Mouse (Mus musculus) embryonic facial prominence, embryonic 14.5 days (tissue): ENCODE data around the gene Ntf3. TPM values are rescaled to one million over a fixed set of nuclear protein-coding genes. Genes with fewer than 3 reads are reported as not detected.
A peak's percentile ranks its signal among the peaks of the same experiment; 100 is the strongest.

Source experiments
- ATAC-seq: fragments of 200-750 bp; cut with Nextera tagmentation; 2 replicates; pipeline ENCODE4 v1.8.0; 2017; ENCODE audit warnings: low read depth, moderate number of reproducible peaks, moderate TSS enrichment
- DNase-seq: peaks from one replicate; pipeline ENCODE4 v3.0.0-alpha.2; 2015; ENCODE audit warnings: low spot score
- H3K27ac ChIP-seq: fragments of 300-500 bp; sonication (generic); replicated peaks from 2 replicates; pipeline ENCODE4 v1.5.1; 2014; ENCODE audit warnings: low read depth, mild to moderate bottlenecking, low read length, moderate library complexity
- H3K27me3 ChIP-seq: fragments of 300-500 bp; sonication (generic); replicated peaks from 2 replicates; pipeline ENCODE4 v1.6.1; 2014; ENCODE audit warnings: low read length; ENCODE audit not compliant: control insufficient read depth, insufficient read depth
- H3K36me3 ChIP-seq: fragments of 300-500 bp; sonication (generic); 2 replicates; pipeline ENCODE4 v1.6.1; 2014; ENCODE audit warnings: low read length, mixed read lengths; ENCODE audit not compliant: control insufficient read depth, insufficient read depth
- H3K4me1 ChIP-seq: fragments of 300-500 bp; sonication (generic); 2 replicates; pipeline ENCODE4 v1.6.1; 2014; ENCODE audit warnings: antibody characterized with exemption, low read length; ENCODE audit not compliant: control insufficient read depth, insufficient read depth
- H3K4me2 ChIP-seq: fragments of 300-500 bp; sonication (generic); 2 replicates; pipeline ENCODE4 v1.6.1; 2014; ENCODE audit warnings: low read depth, mild to moderate bottlenecking, low read length, moderate library complexity, mixed read lengths
- H3K4me3 ChIP-seq: fragments of 300-500 bp; sonication (generic); 2 replicates; pipeline ENCODE4 v1.5.1; 2014; ENCODE audit warnings: low read depth, mild to moderate bottlenecking, low read length
- H3K9ac ChIP-seq: fragments of 300-500 bp; sonication (generic); 2 replicates; pipeline ENCODE4 v1.6.1; 2014; ENCODE audit warnings: low read depth, mild to moderate bottlenecking, low read length, moderate library complexity, mixed read lengths
- H3K9me3 ChIP-seq: fragments of 300-500 bp; sonication (generic); 2 replicates; pipeline ENCODE4 v1.6.1; 2016; ENCODE audit warnings: low read length; ENCODE audit not compliant: control insufficient read depth
- WGBS: fragments of 180-500 bp; shearing (Covaris S2); extraction: QIAGEN DNeasy Blood & Tissue Kit; methylation state at CpG from one replicate; pipeline ENCODE4 v1.1.7; 2014; 5-methylcytosine and 5-hydroxymethylcytosine counted together
- polyA plus RNA-seq: library from polyadenylated mRNA; unstranded; fragments of >200 nt; fragmentation: Nextera tagmentation; extraction: Ambion mirVana; gene quantifications from 2 replicates; pipeline ENCODE4 v1.2.1, GENCODE M21; 2014

Gene Ntf3
- polyA plus RNA-seq, 1 experiment from 2014 or later = 10.9 TPM

GRCm38 (mm10) chr6:126163181-126163621, 3.5 kb downstream of the Ntf3 start:
- Histone ChIP-seq H3K4me3 (peak overlapping the region; percentile 59), H3K9me3 (no peaks in the 10 kb centered on the region), H3K36me3 (no peaks in the 10 kb centered on the region), H3K27me3 (no peaks in the 10 kb centered on the region), H3K4me2 (peak overlapping the region; percentile 87), H3K4me1 (peaks cover 22% of the 10 kb centered on the region), H3K27ac (peak overlapping the region; percentile 66; the same call in 1 of the 2 replicates), H3K9ac (peak overlapping the region; percentile 71)
- peak; percentile 90 for DNase-seq
- 0% methylated on average over 25 of the region's 25 CpGs for WGBS
- ATAC-seq = peak; percentile 54

- peaks cover 22% of the 10 kb centered on the region for H3K4me1 ChIP-seq
- H3K9me3 ChIP-seq = no peaks in the 10 kb centered on the region
- H3K27ac ChIP-seq = peak overlapping the region; percentile 66
- peak overlapping the region; percentile 59 for H3K4me3 ChIP-seq
- ATAC-seq (peak; percentile 13; the same call in 1 of the 2 replicates), DNase-seq (peak; percentile 45)
- H3K4me2 ChIP-seq = peak overlapping the region; percentile 87
- 11% methylated on average over 10 of the region's 10 CpGs for WGBS
- no peaks in the 10 kb centered on the region for H3K27me3 ChIP-seq
- no peaks in the 10 kb centered on the region for H3K36me3 ChIP-seq
- H3K9ac ChIP-seq = peak overlapping the region; percentile 71
These were observed 4.4 kb downstream of the Ntf3 start for GRCm38 (mm10) chr6:126162351-126162758.

GRCm38 (mm10) chr6:126161571-126162340, 5.0 kb downstream of the Ntf3 start:
- Histone ChIP-seq H3K9ac (peak overlapping the region; percentile 71), H3K4me2 (peak overlapping the region; percentile 87), H3K27ac (no peak overlapping the region), H3K36me3 (no peaks in the 10 kb centered on the region), H3K4me3 (peak overlapping the region; percentile 59), H3K4me1 (peaks cover 22% of the 10 kb centered on the region), H3K9me3 (no peaks in the 10 kb centered on the region), H3K27me3 (no peaks in the 10 kb centered on the region)
- DNase-seq (no peak), ATAC-seq (no peak)
- 47% methylated on average over 8 of the region's 8 CpGs for WGBS

- peaks cover 22% of the 10 kb centered on the region for H3K4me1 ChIP-seq
- H3K9ac ChIP-seq = no peak overlapping the region
- ATAC-seq (no peak), DNase-seq (no peak)
- no peak overlapping the region for H3K4me2 ChIP-seq
- H3K27me3 ChIP-seq = no peaks in the 10 kb centered on the region
- H3K9me3 ChIP-seq = no peaks in the 10 kb centered on the region
- H3K27ac ChIP-seq = no peak overlapping the region
- H3K4me3 ChIP-seq = no peak overlapping the region
- 44% methylated on average over 5 of the region's 5 CpGs for WGBS
- H3K36me3 ChIP-seq = no peaks in the 10 kb centered on the region
These were observed 6.7 kb downstream of the Ntf3 start for GRCm38 (mm10) chr6:126160067-126160411.

- Histone ChIP-seq H3K9ac (no peak overlapping the region), H3K9me3 (no peaks in the 10 kb centered on the region), H3K4me3 (no peak overlapping the region), H3K36me3 (no peaks in the 10 kb centered on the region), H3K4me2 (no peak overlapping the region), H3K4me1 (peaks cover 22% of the 10 kb centered on the region), H3K27ac (no peak overlapping the region), H3K27me3 (no peaks in the 10 kb centered on the region)
- 79% methylated on average over 13 of the region's 13 CpGs for WGBS
- DNase-seq = peak; percentile 56
- peak; percentile 24; the same call in 1 of the 2 replicates for ATAC-seq
These were observed 7.2 kb downstream of the Ntf3 start for GRCm38 (mm10) chr6:126159279-126160066.

- no peak overlapping the region for H3K9ac ChIP-seq
- DNase-seq (peak; percentile 28), ATAC-seq (no peak)
- no peak overlapping the region for H3K4me2 ChIP-seq
- H3K4me1 ChIP-seq = no peaks in the 10 kb centered on the region
- no peak overlapping the region for H3K27ac ChIP-seq
- WGBS = 67% methylated on average over 2 of the region's 2 CpGs
- no peak overlapping the region for H3K4me3 ChIP-seq
- H3K36me3 ChIP-seq = no peaks in the 10 kb centered on the region
- no peaks in the 10 kb centered on the region for H3K27me3 ChIP-seq
- no peaks in the 10 kb centered on the region for H3K9me3 ChIP-seq
These were observed 10.8 kb downstream of the Ntf3 start for GRCm38 (mm10) chr6:126155928-126156327.

GRCm38 (mm10) chr6:126154372-126154982, 12.2 kb downstream of the Ntf3 start:
- Histone ChIP-seq H3K9me3 (no peaks in the 10 kb centered on the region), H3K36me3 (no peaks in the 10 kb centered on the region), H3K4me3 (no peak overlapping the region), H3K4me2 (no peak overlapping the region), H3K4me1 (no peaks in the 10 kb centered on the region), H3K9ac (no peak overlapping the region), H3K27ac (no peak overlapping the region), H3K27me3 (no peaks in the 10 kb centered on the region)
- ATAC-seq = no peak
- DNase-seq = peak; percentile 76
- 34% methylated on average over 8 of the region's 8 CpGs for WGBS

GRCm38 (mm10) chr6:126153154-126153553, 13.6 kb downstream of the Ntf3 start:
- no peak overlapping the region for H3K4me2 ChIP-seq
- no peak overlapping the region for H3K27ac ChIP-seq
- 65% methylated on average over 2 of the region's 2 CpGs for WGBS
- ATAC-seq (no peak), DNase-seq (no peak)
- no peaks in the 10 kb centered on the region for H3K27me3 ChIP-seq
- no peaks in the 10 kb centered on the region for H3K4me1 ChIP-seq
- no peaks in the 10 kb centered on the region for H3K9me3 ChIP-seq
- no peak overlapping the region for H3K9ac ChIP-seq
- H3K36me3 ChIP-seq = no peaks in the 10 kb centered on the region
- H3K4me3 ChIP-seq = no peak overlapping the region
